Mouse (Mus musculus) thymus, postnatal 0 days (tissue): Measurements from ENCODE around the gene Lamb3. TPM values are rescaled to one million over a fixed set of nuclear protein-coding genes. Genes with fewer than 3 reads are reported as not detected.

Experiments used
- DNase-seq: peaks from one replicate; pipeline ENCODE4 v3.0.0-alpha.2; 2015; ENCODE audit warnings: low spot score
- polyA plus RNA-seq: library from polyadenylated mRNA; unstranded; fragments of >200 nt; fragmentation: Nextera tagmentation; extraction: Ambion mirVana; gene quantifications from 2 replicates; pipeline ENCODE4 v1.2.1, GENCODE M21; 2015

Lamb3 gene
- polyA plus RNA-seq, 1 experiment from 2014 or later, result 22.2 TPM

GRCm38 (mm10) chr1:193274407-193275071 lies 67.0 kb downstream of the Lamb3 start:
- DNase-seq, result no peak

- no peak for DNase-seq
These were observed 71.0 kb downstream of the Lamb3 start for GRCm38 (mm10) chr1:193278414-193279045.

- DNase-seq, result no peak
These were observed 72.0 kb downstream of the Lamb3 start for GRCm38 (mm10) chr1:193279492-193279891.

GRCm38 (mm10) chr1:193281344-193281743 lies 73.8 kb downstream of the Lamb3 start:
- DNase-seq, result no peak

GRCm38 (mm10) chr1:193284228-193284779 lies 76.8 kb downstream of the Lamb3 start:
- no peak for DNase-seq

GRCm38 (mm10) chr1:193285766-193286325 lies 78.3 kb downstream of the Lamb3 start:
- peak; percentile 65 for DNase-seq

GRCm38 (mm10) chr1:193287578-193287977 lies 80.1 kb downstream of the Lamb3 start:
- no peak for DNase-seq

GRCm38 (mm10) chr1:193289076-193289475 lies 81.6 kb downstream of the Lamb3 start:
- no peak for DNase-seq

- DNase-seq, result no peak
These were observed 82.4 kb downstream of the Lamb3 start for GRCm38 (mm10) chr1:193289914-193290313.

GRCm38 (mm10) chr1:193290686-193291085 lies 83.2 kb downstream of the Lamb3 start:
- DNase-seq, result no peak

GRCm38 (mm10) chr1:193293039-193293438 lies 85.5 kb downstream of the Lamb3 start:
- no peak for DNase-seq

GRCm38 (mm10) chr1:193293926-193294325 lies 86.4 kb downstream of the Lamb3 start:
- DNase-seq, result no peak

- DNase-seq, result no peak
These were observed 88.4 kb downstream of the Lamb3 start for GRCm38 (mm10) chr1:193295920-193296319.

- DNase-seq, result no peak
These were observed 90.8 kb downstream of the Lamb3 start for GRCm38 (mm10) chr1:193298141-193298765.

- no peak for DNase-seq
These were observed 92.5 kb downstream of the Lamb3 start for GRCm38 (mm10) chr1:193299995-193300394.

GRCm38 (mm10) chr1:193301216-193302092 lies 94.0 kb downstream of the Lamb3 start:
- DNase-seq, result no peak

GRCm38 (mm10) chr1:193302093-193302405 lies 94.5 kb downstream of the Lamb3 start:
- no peak for DNase-seq

GRCm38 (mm10) chr1:193303096-193303495 lies 95.6 kb downstream of the Lamb3 start:
- DNase-seq, result no peak

- no peak for DNase-seq
These were observed 97.9 kb downstream of the Lamb3 start for GRCm38 (mm10) chr1:193305386-193305785.

GRCm38 (mm10) chr1:193306832-193307231 lies 99.3 kb downstream of the Lamb3 start:
- DNase-seq, result no peak
